Mouse (Mus musculus): Measurements from ENCODE around the gene Cmc1. TPM values are rescaled to one million over a fixed set of nuclear protein-coding genes. Genes with fewer than 3 reads are reported as not detected.
"Not testable (repeated sequence)": the region's sequence is repeated elsewhere in the genome, so short reads cannot be mapped to it uniquely, and the experiment has no call there.

Gene Cmc1
- total RNA-seq, 2 experiments from 2014 or later: 11.9 to 13.6 TPM

DNA sequence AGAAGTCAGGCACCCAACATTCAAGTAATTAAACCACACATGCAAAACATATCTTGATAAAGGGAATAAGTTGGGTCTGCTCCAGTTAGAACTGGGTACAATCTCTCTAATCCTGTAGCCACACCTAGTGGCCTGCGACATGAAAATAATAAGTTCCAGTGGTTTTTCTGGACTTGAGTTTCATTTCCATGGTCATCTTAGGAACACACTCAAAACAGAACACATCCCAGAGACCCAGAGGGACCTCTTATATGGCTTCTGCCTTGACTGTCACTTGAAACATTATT lies 1.2 kb upstream of the Cmc1 start:
- no peak for DNase-seq (ENCODE audit: extremely low spot score in 1 of 2, low spot score in 2 of 2)
- intact Hi-C loops (cut with DNase I): no loop called here

DNA sequence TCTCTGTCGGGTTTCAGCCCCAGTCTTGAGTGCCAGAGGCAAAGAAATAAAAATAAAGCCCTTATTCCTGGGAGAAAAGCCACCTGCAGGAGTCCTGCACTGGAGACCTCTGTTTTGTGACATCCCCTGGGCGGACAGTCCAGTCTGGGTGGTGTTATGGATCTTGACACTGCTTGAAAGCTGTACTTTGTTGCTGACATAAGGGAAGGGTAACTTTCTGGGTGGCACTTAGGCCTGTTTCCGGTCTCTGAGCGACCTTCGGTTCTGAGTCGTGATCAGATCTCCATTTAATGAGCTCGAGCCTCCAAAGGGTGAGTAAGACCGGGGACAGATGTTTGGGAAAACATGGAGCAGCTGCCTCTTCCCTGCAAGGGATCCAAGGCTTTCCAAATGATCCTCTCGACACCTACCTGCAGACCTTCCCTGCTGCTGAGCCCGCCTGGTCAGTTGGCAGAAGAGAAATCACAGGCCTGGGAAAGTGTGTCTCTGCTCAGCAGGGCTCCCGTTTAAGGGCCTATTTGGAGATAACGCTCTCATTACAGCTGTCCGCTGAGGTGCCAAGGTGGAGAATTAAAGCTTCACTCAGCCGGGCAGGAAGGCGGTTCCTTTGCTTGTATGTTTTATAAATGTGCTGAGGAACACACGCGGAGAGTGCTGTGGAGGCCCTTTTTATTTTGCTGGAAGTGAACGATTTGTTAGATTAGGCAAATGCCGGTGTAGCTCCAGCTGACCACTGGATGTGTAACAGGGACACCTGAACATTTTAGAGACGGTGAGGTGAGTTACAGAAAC lies 648 bp upstream of the Cmc1 start:
- intact Hi-C loops (cut with DNase I): no loop called here
- DNase-seq (ENCODE audit: extremely low spot score in 1 of 2, low spot score in 2 of 2): no peak

DNA sequence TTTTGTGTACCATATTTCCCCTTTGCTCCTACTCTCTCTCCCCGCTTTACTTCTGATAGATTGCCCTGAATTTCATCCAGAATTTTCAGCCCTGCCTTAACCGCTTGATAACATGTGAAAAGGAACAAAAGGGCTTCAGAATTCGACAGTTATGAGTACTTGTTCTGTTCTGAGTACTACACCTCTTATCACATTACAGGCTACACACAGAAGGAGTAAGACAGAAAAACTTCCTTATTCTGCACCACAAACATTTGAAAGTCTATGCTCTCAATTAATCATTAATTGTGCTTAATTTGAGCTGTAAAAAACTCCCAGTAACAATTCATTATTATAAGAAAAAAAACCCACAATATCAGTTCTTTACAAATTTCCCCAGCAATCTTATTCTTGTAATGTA lies 9.6 kb downstream of the Cmc1 start:
- intact Hi-C loops (cut with DNase I); DNase-seq (ENCODE audit: extremely low spot score in 1 of 2, low spot score in 2 of 2): not testable (repeated sequence)

DNA sequence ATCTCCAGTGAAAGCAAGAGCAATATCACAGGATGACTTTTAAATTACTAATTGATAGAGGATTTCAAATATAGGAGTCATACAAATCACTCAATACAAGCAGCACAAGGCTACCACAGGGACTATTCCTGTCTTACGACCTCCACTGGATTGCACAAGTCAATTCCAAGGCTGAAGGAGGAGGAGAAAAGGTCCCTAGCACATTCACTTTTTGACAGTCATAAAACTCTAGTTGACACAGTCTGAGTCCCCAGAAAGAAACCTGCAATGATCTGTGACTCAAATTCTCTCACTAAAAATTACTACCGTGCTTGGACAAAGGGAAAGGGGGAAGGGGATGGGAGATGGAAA lies 39.6 kb downstream of the Cmc1 start:
- intact Hi-C loops (cut with DNase I): no loop called here
- no peak for DNase-seq (ENCODE audit: extremely low spot score in 1 of 2, low spot score in 2 of 2)

DNA sequence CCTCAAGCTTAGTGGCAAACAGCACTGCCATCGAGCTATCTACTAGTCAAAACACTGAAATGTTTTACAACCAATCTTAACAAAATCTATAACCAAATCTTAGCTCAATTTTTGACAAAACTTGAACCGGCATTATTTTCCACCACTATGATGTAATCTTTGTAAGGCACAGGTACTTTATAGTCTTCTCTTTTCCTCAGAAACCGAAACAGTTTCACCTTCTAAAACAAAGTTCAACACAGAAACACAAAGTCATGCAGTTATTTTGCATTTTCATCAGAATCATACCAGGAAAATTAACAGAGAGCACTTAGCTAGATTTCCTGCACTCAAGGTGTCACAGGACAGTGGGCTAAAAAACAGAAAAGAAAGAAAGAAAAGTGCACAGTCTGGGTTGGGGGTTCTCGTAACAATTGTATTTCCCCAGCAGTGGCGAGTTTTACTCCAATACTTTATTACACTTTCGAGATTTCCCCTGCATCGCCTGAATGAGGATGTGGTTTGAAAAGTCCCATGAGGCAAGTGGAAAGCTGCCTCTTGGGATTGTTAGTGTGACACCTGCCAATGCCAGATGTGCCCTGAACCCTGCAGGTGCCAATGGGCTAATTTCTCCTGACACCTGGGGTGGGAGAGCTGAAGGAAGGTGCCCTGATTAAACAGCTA lies 40.1 kb downstream of the Cmc1 start:
- no peak for DNase-seq (ENCODE audit: extremely low spot score in 1 of 2, low spot score in 2 of 2)
- intact Hi-C loops (cut with DNase I): no loop called here

DNA sequence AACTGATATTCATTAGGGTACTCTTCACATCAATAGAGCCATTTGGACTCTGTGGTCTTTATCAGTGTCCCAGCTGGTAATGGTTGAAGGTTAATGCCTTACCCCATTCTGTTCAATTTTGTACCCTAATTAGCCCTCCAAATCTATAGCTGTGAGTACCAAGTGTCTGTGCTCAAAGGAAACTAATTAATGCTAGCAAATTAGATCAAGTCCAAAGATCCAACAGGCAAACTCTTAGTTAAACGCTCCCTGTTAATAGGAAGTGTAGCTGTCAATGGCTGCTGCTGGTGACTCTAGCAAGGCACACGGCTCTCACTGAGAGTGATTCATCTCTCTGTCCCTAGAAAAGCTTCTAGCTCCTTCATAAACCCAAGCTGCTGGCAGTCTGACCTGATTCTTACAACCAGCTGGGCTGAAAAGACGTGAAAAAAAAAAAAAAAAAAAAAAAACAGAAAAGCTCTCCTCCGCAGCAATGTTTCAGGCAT lies 41.4 kb downstream of the Cmc1 start:
- intact Hi-C loops (cut with DNase I): no loop called here
- no peak for DNase-seq (ENCODE audit: extremely low spot score in 1 of 2, low spot score in 2 of 2)

DNA sequence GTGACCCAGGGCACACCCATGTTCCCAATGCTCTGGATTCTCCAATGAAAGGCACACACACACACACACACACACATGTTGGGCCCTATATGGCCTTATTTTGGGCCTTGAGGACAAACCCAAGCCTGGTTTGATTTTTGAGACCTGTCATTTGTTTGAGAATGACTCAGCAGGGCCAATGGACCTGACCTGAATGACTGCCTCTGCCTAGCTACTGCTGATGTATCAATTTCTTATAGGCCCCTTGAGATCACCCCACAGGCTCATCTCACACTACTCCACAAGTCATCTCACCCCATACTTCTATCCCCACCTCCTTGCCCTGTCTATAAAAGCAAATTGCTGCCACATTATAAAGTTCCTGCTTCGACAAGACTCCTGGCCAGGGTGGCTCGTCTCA lies 48.2 kb downstream of the Cmc1 start:
- intact Hi-C loops (cut with DNase I): no loop called here
- no peak for DNase-seq (ENCODE audit: extremely low spot score in 1 of 2, low spot score in 2 of 2)

DNA sequence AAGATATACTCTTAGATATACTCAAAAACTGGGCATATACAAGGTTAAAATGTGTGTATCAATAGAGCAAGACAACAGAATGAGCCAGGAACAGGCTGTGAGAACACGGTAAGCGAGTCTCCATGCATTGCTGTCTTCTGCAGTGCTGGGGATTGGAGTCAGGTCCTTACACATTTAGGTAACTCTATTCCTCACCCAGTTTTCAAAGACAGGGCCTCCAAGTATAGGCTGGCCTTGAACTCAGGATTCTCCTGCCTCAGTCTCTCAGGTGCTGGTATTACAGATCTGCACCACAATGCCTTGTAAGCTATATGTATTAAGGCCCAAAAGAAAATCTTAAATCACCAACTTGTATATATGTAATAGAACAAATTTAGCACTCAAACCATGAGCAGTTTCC lies 49.5 kb downstream of the Cmc1 start:
- intact Hi-C loops (cut with DNase I): no loop called here
- no peak for DNase-seq (ENCODE audit: extremely low spot score in 1 of 2, low spot score in 2 of 2)

DNA sequence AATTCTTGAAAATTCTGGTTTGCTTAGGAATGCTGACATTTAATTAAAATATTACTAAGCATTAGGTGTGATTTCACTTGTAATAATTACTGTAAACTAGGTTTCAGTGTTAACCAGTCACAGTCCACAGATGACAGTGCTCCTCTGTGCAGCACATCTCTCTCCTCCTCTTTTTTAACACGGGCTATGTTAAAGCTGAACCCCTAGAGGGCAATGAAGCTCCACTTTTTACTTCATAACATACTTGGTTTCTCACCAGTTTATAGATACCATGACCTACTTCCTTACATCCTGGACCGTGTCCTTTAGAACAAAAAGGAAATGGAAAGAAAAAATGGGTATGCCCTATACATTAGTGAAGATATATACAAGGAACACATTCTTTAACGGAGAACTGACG lies 50.6 kb downstream of the Cmc1 start:
- intact Hi-C loops (cut with DNase I): loop anchor here (5.0 kb wide), 1 partner anchor 388 kb away; no protein-coding TSS in a partner anchor
- DNase-seq (ENCODE audit: extremely low spot score in 1 of 2, low spot score in 2 of 2): peak in 1 of 2 experiments; percentile 11

DNA sequence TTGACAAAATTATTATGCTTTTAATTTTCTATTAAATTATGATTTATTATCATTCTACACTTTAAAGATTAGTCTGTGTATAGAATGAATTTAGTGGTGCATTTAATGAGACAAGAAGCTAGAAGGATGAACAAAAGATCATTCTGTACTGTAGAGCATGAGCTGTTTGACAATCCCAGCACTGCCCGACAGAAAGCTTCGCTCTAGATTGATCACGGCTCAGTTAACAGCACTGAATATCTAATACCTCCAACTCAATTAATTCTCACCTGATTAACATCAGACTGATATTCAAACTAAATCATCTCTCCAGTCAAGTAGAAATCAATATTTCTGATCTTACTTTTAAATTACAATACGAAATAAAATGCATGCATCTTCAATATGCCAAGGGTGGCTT lies 66.1 kb downstream of the Cmc1 start:
- DNase-seq (ENCODE audit: extremely low spot score in 1 of 2, low spot score in 2 of 2): no peak
- intact Hi-C loops (cut with DNase I): no loop called here

DNA sequence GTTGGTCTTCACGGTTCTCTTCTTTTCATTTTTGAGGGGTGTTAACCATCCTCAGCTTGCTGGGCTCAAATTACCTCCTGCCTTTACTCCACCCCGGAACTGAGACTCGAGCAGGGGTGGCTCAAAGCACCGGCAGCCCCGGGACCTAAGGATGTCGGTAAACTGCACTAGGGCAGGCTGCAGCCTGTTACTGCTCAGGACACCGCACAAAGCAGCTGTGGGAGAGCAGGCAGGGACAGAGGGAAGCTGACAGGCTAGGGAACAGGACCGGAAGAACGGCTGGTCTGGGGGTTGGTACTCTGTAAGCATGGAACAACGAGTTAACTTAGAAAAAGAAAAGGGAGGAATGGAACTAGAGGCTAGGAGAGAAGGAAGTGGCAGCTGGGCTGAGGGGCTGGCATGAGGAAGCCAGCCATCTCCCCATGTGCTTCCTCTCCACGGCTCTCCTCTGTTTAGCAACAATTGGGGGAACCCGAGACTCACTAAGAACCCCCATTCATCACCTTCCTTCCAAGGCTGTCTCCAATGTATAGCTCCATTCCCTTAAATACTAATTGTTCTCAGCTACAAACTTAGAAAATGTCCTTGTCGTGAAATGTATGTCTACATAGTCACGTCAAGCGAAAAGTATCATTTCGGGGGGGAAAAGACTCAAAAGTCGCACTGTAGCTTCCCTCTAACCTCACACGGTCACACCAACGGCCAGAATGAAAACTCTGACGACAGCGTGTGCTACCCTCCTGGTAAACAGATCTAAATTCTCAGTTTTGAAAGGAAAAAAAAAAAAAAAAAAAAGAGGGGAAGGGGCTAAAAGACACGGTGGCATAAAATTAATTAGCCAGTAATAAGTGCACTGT lies 67.2 kb downstream of the Cmc1 start:
- intact Hi-C loops (cut with DNase I): no loop called here
- no peak for DNase-seq (ENCODE audit: extremely low spot score in 1 of 2, low spot score in 2 of 2)

DNA sequence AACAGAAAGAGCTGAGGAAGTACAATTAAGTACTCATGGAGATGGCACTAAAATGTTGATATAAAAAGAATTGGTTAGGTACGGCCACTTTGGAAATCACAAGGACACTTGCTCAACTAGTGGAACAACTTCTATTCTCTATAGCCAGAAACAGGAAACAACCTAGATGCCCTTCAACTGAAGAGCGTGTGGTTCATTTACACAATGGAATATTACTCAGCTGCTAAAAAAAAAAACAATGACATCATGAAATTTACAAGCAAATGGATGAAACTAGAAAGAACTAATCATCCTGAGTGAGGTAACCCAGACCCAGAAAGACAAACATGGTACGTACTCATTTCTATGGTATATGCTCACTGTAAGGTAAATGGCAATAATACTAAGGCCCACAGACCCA lies 76.6 kb downstream of the Cmc1 start:
- intact Hi-C loops (cut with DNase I): no loop called here

DNA sequence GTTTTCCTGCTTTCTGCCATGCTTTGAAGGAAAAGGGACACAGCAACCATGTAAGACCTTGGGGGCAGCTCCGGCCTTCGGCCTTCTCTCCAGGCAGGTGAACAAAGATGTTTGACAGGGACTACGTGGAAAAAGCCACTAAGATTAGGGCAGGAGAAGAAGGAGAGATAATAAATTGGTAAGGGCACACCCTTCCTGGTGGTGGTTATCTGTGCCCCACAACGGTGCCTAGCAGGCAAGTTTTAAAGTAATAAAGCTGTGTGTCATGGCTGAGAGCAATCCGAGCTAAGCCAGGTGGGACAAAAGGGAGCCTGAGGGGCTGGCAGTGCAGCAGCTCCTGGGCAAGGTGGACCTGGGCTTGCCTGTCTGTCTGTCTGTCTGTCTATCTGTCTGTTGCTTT lies 77.9 kb downstream of the Cmc1 start:
- DNase-seq (ENCODE audit: extremely low spot score in 1 of 2, low spot score in 2 of 2): no peak
- intact Hi-C loops (cut with DNase I): no loop called here

More for the DNA sequence above, 76.6 kb downstream of the Cmc1 start:
- no peak for DNase-seq (ENCODE audit: extremely low spot score in 1 of 2, low spot score in 2 of 2)

DNA sequence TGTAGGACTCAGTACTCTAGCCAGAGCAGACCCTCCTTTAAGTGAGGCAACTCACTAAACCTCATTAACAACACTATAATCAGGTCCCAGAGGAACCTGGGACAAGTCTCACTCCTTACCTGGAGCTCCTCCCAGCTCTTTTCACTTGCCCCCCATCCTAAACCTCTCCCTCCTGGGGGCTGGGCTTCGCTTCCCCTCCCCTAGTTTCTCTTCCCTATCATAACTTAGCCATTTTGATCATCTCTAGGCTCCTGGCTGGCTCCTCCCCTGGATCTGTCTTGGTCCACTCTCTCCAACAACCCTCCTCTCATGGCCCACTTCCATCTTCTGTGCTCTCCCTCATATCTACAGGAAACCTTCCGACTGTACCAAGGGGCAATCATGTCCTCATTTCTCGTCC lies 78.6 kb downstream of the Cmc1 start:
- intact Hi-C loops (cut with DNase I): no loop called here
- DNase-seq (ENCODE audit: extremely low spot score in 1 of 2, low spot score in 2 of 2): no peak

DNA sequence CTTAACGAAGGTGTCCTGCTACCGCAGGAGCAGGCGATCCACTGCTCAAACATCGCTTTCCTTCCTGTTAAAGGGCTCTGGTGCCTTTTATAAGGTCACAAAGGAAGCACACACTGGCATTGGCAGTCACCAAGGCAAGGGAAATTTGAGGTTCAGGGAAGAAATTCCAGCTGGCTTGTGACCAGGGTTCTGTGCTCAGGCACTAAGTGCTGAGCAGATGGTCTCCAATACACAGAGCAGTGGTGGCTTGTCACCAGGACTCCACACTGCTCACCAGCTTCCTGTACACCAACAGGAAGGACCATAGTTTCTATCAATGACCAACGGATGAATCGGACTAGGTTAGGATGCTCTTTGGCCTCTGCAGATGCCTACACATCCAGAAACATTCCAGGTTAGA lies 79.5 kb downstream of the Cmc1 start:
- intact Hi-C loops (cut with DNase I): no loop called here
- DNase-seq (ENCODE audit: extremely low spot score in 1 of 2, low spot score in 2 of 2): no peak

DNA sequence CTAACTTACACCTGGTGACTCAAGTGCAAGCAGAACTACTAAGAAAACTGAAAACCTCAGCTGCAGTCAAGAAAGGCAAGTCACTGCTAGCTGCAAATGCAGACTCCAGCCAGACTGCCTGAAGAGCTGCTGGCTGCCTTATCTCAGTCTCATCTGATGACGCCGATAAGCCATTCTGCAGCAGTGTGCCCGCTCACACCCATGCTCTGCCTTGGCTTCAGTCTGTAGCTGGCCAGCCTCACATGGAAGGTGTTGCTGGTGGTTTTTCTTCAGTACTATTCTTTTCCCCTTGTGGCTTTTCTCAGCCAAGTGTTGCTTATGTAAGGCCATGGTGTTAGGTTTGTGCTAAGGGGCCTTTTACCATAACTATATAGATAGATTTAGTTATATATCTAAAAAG lies 90.9 kb downstream of the Cmc1 start:
- intact Hi-C loops (cut with DNase I): no loop called here

DNA sequence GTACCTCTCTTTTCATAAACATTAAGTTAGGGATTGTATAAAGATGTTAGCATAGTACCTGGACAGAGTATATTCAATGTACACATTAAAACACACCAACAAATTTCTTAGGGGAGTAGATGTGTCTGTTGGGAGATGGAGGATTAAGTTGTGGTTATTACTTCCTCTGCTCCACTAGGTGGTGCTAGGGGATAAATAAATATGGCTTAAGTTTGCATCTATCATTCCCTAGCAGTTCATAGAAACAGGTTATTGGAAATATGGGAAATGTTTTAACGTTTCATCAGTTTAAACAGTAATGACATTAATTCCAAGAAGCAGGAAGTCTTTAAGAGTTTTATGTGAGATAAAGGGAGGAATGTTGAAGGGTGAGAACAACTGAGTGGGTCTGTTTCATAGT lies 96.7 kb downstream of the Cmc1 start:
- DNase-seq (ENCODE audit: extremely low spot score in 1 of 2, low spot score in 2 of 2): no peak
- intact Hi-C loops (cut with DNase I): loop anchor here (2.0 kb wide), 1 partner anchor 436 kb away; no protein-coding TSS in a partner anchor

More for the DNA sequence above, 90.9 kb downstream of the Cmc1 start:
- DNase-seq (ENCODE audit: extremely low spot score in 1 of 2, low spot score in 2 of 2): no peak

DNA sequence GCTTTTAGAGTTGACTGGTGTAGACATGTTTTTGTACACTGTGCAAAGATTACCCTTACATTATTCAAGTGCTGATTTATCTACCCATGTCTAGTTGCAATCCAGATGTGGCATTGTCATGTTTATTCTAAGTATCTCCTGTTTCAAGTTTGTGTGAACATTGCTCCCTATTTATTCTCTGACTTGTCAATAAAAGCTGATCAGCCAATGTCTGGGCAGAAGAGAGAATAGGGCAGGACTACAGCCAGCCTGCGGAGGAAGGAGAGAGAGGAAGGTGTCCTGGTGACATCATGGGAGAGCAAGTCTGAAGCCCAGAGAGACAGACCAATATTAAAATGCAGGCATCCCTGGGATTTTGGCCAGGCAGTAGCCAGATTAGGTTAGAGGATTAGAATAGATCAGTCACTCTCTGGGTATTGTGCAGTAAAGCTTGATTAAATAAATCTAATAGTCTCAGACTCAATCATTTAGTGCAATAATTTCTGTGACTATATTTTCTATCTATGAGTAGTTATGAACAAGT lies 104.9 kb downstream of the Cmc1 start:
- intact Hi-C loops (cut with DNase I): no loop called here
- no peak for DNase-seq (ENCODE audit: extremely low spot score in 1 of 2, low spot score in 2 of 2)

DNA sequence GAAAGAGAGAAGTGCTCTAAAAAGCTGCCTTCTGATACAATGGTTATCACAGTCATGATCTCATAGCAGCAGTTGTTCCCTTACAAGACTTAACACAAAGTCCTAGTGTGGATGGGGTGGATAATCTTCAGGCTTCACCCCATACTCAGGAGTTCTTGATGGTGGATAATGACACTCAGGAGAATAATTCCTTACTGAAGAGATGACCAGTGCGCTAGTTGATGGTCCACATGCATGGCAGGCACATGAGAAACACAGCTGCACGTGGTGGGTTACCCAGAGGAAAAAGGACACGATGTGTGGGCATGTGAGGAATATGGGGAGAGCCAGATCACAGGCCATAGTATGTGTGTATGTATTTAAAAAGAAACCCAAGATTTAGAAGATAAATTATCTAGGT lies 106.4 kb downstream of the Cmc1 start:
- intact Hi-C loops (cut with DNase I): loop anchor here (5.0 kb wide), 1 partner anchor 141 kb away; no protein-coding TSS in a partner anchor
- DNase-seq (ENCODE audit: extremely low spot score in 1 of 2, low spot score in 2 of 2): no peak
